Mouse (Mus musculus) R1 (cell line): ENCODE measurements around the gene Fgfr2.
A peak's percentile ranks its signal among the peaks of the same experiment; 100 is the strongest.

Experiments
- DNase-seq: peaks from one replicate; pipeline ENCODE4 v3.0.0-alpha.2; 2018; ENCODE audit warnings: low read depth, low spot score

The Fgfr2 gene

DNA sequence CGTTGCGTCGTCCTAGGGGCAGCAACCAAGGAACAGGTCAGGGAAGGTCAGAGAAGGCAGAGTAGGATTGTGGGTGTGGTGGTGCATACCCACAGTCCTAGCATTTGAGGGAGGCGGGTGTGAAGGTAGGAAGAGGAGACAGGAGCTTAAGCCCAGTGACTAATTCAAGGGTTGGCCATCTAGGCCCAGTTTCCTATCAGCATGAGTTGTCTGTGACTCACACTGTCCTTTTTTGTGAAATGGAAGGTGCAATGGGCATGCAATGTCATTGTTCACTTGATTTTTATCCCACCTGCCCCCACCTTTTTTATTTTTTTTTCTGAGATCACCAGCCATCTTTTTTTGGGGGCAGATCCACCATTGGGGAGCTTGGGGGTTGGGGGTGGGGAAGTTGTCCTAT, 2157.8 kb downstream of the Fgfr2 start:
- no peak for DNase-seq

DNA sequence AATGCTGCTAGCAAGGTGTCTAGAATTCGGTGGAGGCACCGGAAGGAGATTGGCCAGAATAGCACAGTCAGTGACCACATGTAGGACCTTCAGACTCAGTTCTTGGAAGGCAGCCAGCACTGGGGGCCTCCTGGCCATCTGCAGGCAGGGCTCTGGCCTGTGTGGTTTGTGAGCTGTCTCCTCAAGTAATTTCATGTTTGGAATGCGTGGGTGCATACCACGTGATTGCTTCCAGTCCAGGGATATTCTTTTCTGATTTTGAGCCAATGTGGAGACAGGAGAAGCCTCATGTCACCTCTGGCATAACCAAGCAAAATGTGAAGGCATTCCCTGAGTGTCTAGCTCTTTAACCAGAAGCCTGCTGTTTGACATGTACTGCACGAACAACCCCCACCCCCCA, 2158.5 kb downstream of the Fgfr2 start:
- no peak for DNase-seq

DNA sequence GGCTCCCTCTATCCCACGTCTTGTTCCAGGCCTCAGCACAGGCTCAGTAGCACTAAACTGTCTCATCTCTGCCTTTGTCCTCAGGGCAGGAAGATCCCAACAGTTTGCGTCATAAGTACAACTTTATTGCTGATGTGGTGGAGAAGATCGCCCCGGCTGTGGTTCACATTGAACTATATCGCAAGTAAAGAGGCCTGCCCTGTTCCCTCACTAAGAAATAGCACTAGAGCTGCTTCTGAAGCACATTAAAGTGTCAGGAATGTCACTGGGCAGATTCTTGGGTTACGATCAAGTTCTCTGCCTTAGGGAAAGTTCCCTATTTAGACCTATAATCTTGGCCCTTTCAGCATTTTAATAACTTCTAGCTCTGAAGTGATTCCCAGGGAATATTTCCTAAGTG, 2161.7 kb downstream of the Fgfr2 start:
- DNase-seq: no peak

DNA sequence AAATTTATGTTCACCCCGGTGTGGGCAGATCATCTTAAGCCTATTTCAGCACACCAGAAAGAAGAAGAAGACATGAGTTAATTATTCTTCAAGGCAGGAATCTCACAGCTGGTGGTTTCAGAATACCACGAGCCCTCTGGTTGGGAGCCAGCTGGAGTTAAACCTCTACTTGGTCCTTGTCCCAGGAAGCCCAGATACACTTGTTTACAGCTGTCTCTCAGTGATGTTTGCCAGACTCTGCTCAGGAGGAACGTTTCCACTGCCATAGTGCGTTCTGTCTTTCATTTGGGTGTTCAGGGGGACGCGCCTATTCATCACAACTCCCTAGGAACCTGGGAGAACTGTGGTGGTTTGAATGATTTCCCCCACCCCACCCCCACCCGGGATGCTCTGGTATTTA, 2163.3 kb downstream of the Fgfr2 start:
- DNase-seq: peak; percentile 40

DNA sequence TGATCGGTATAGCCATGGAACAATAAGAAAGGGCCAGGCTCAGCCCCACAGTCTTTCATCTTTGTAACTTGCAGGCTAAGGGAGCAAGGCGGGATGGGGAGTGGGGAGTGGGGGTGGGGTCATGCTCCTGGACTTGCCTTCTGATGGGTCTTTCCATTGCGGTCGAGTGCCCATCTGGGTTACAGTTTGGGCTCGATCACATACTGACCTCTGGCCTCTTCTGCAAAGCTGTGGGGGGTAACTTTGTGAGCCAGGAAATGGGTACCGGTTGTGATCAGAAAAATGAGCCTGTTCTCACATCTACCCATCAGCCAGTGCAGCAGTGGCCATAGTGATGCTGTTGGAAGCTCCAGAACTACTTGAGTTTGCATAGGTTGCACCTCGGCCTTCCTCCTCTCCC, 2164.6 kb downstream of the Fgfr2 start:
- no peak for DNase-seq

DNA sequence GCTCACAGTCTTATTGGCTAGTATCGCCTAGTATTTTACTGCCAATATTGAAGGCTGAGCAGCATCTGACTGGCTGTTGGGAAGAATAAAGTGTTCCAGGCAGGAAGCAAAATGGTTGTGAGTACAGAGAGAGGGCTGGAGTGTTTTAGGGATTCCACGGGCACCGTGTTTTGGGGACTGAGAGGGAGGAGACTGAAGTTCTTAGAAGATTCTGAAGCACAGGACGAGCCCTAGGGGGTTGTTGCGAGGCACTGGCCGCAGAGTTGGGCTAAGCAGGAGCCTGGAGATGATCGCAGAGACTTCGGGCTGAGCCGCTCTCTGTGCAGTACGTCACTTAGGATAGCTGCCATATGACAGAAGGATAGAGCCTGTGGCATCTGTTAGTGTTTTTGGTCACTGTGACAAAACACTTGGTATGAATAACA, 2169.0 kb downstream of the Fgfr2 start:
- no peak for DNase-seq

DNA sequence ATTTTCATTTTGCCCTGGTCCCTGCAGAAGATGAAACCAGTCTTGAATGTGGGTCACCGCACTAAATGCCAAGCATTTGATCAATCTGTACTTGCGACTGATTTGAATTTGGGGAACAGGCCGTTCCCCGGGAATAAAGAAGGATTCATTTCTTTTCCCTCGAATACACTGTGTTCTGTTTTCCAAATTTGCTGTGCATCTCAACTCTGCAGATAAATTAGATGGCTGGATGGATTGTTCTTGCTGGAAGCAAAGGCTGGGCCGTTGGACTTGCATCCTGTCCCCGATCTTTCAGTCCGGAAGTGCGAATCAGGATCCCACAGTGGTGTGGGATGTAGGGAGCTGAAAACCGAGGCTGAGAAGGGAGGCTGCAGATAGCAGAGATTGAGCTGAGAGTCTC, 2169.8 kb downstream of the Fgfr2 start:
- DNase-seq: no peak

DNA sequence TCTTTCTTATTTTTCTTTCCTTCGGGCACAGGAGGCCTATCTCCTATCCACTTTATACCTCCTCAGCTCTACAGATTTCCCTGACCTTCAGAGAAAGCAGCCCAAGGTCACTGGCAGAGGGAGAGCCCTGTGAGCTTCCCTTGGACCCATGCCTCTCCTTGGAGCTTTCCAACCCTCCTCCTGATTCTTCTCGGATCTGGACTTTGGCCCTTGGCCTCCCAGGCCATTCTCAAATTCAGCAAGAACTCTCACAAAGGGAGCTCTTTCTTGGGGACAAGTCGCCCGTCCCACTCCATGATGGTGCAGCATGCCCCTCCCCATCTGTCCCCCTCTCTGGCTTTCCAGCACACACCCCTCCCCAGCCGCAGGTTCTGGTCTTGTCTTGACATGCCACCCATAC, 2172.1 kb downstream of the Fgfr2 start:
- DNase-seq: no peak

DNA sequence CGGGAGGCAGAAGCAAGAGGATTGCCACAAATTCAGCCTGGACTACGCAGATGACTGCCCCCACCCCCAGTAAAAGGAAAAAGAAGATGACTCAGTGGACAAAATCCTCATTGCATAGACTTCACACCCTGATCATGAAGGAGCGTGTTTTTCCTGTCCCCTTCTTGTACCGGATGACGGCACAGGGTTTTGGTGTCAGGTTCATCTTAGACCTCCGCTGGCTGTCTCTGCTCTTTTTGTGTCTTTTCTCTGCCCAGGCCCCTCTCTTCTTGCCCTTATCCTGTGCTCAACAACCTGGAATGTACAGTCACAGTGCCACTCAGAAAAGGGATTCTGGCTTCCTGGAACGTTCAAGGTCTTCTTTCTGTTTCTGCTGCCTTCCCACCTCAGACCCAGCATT, 2172.7 kb downstream of the Fgfr2 start:
- peak; percentile 69 for DNase-seq

DNA sequence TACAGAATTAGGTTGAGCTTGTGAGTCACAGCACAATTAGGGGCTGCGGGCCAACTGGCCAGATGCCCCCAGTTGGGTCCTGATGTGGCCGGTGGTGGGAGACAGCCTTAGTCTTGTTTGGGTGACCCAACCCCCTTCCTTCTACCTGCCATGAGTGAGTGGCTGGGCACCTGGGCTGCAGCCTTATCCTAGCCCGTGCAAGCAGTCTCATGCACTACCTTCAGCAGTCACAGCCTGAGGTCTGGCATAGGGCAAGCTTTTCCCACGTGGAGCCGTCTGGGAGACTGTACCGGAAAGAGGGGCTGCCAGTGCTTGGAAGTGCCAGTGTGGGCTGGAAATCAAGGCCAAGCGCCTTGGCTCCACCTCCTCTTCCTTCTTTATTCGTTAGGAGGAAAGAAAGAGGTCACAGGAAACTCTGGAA, 2173.8 kb downstream of the Fgfr2 start:
- DNase-seq: peak; percentile 97

DNA sequence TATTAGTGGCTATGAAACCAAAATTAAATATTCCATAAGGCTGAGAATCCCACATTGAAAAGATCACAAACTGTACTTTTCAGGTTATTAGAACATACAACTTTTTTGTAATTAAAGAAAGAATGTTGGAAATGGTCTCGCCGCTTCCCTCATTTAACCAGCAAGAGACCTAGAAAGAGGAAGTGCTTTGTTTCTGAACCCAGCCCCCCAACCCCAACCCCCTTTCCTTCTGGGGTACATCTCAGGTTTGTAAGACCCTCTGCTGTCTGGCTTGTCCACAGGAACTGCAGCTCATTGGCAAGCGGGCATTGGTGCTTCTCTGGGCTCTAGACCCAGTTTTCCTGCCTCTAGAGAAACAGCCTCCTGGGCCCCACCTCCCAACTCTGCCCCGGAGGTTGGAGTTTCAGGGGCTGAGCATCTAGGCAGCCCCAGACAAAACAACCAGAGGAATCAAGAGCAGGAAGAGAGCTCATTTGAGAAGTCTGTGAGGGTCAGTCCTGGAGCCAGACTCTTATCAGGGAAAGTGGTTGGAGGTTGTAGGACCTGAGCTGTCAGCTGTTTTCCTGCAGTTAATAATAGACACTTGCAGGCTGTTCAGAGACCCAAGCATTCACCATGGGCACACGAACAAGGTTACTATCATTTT, 2174.5 kb downstream of the Fgfr2 start:
- DNase-seq: peak; percentile 61

DNA sequence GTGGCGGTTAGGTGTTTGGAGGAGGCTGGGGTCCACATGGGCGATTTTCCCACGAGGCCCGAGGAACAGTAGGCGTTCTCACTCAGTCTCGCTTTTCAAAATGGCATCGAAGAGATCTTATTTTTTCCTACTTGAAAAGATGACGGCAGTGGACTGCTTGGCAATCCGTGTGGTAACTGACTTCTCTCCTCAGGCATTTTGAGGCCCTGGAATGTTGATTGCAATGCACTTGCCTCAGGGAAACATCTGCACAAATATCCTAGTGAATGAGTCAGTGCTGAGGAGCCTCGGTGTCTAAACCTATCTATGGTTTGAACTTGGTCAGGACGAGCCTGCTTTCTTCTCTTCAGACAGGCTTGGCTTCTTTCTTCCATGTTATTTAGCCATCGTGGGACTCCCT, 2176.8 kb downstream of the Fgfr2 start:
- peak; percentile 80 for DNase-seq

DNA sequence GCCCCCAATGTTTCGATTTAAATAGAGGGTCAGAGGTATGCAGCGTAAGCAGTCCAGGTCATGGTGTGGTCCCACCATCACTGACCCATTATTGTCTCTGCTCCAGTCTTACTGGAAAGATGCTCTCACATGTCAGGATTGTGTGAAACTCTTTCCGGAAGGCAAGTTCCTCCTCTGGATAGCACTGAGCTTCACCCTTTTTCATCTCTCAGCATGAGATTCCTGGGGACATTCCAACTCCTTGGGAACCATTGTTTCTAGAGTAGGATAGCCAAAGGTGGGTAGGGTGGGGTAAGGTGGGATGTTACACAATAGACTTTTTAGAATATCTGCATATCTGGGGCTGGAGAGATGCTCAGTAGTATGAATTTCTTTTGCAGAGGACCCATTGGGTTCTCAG, 2177.4 kb downstream of the Fgfr2 start:
- peak; percentile 99 for DNase-seq

DNA sequence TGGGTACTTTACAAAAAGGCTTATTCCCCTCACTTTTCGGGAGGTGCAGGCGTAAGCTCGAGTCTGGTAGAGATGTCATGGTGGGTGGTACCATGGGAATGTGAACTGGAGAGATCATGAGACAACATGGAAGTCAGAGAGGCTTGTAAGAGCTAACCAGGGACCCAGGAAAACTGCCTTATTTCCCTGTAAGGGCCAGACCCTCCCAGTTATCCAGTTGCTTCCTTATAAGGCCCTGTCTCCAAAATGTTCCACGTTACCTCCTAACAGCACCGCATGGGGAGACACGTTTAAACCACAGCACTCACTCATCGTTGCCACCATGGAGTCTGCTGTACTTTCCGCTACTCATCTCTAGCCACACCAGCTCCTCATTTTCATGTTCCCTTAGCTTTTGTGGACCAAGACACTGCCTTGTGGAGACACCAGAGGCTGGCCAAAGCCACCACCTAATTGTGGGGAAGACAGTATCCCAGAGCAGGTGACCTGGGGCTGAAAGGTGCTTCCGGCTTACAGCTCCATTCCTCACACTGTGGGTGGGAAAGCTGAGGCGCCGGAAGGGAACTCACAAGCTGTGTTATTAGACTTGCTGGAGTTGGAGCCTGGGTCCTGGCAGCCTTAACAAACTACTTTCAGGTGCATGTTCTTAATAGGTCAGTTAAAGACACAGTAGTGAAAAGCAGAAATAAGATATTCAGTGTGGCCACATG, 2178.2 kb downstream of the Fgfr2 start:
- peak; percentile 87 for DNase-seq

DNA sequence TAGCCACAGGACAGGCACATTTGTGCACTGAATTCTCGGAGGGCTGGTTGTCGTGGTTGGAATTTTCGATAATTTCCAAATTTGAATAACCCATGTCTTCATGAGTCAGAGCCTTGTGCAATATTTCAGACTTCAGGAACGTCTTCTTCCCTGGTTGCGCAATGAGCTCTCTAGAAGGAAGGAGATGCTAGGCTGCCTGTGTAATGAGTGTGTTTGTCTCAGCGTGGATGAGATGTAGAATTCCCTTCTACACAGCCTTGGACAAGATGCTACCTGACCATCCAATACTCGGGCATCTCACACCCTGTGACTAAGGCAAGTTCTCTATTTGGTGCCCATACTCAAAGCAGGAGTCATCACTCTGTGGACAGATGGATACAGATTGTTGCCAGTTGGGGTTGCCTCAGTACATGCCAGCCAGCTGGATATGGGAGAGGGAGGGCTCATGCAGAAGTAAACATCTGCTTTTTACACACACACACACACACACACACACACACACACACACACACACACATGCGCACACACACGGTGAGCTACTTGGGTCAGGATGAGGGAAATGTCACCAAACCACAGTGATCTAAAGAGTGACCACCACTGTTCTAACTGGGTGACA, 2179.8 kb downstream of the Fgfr2 start:
- DNase-seq: no peak

DNA sequence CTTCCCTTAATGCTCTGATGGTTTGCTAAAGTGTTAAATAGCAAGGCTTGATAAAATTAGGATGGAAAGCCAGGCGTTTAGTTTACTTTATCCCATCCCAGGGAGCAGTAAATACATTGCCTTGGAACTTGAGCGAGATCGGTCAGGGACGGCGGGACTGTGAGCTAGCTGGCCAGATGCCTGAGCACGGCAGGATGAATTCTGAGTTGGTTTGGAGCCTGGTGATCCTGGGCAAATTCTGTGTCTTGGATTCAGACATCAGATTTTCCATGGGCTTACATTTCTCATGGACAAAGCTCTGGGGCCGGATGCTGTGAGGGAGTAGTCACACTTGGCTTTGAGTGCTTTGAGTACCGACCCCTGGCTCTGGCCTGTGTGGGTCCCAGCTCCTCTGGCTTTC, 2182.4 kb downstream of the Fgfr2 start:
- DNase-seq: no peak

DNA sequence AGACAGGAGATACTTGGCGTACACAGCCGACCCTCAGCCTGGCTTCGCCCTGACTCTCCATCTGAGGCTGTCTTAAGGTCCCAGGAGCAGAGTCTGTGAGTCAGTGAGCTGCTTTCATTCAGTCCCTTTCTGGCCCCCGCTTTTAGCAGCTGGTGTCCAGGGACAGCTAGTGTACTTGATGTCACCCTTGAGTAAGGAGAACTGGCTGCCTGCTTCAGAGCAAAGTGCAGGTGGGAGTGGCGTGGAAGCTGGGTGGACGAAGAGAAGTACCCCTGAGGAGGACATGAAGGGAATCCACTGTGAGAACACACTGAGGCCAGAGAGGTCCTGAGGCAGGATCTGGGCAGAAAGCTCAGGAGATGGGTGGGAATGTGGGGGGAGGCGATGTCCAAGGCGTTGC, 2184.3 kb downstream of the Fgfr2 start:
- DNase-seq: no peak

DNA sequence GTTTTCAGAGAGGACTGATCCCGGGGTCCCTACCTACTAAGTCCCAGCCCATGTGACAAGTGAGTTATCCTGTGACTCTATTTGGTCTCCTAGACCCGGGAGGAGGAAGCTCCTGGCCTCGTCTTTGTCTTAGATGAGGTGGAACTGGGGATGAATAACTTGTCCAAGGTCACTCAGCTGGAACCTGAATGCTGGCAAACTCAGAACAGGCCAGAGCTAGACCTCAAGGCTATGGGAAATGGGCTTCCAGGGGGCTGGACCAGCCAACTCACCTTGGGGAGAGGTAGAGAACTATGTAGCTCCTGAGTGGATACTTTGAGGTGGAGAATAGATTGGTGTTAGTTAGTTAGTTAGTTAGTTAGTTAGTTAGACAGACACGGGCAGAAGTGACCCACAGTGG, 2185.1 kb downstream of the Fgfr2 start:
- DNase-seq: peak; percentile 63

DNA sequence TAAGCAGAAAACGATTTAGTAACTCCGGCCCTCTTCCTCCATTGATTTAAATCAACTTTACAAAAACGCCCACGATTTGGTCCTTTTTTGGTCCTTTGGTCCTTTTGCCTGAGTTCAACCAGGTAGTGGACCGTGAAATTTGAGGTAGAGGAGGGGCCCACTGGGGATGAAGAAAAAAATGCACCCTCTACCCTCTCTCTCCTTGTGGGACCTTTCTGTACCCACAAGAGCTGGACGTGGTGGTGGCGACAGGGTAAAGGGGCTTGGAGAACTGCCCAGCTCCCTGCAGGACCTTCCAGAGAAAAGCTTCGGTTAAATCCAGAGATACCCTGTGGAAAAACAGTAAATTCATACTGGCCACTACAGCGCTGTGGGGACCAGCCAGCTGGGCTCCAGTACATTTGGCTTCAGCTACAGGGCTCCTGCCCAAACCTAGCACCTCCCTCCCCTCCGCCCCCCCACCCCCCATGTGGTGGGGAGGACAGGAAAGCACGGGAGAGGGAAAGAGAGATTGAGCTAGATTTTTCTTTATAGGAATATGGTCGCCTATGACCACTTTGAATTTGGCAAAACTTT, 2185.8 kb downstream of the Fgfr2 start:
- no peak for DNase-seq

DNA sequence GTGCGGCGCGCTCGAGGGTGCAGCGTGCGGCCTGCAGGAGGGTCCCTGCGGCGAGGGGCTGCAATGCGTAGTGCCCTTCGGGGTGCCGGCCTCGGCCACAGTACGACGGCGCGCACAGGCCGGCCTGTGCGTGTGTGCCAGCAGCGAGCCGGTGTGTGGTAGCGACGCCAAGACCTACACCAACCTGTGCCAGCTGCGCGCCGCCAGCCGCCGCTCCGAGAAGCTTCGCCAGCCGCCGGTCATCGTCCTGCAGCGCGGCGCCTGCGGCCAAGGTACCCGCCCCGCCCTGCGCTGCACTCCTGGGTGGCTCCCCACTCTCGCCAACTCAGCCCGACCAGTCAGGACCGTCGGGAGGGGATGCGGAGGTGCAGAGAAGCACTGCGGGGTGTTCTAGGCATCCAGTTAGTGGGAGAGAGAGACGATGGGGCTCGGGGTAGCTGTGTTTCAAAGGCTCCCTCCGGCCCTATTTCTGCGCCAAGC, 2186.6 kb downstream of the Fgfr2 start:
- peak; percentile 49 for DNase-seq

DNA sequence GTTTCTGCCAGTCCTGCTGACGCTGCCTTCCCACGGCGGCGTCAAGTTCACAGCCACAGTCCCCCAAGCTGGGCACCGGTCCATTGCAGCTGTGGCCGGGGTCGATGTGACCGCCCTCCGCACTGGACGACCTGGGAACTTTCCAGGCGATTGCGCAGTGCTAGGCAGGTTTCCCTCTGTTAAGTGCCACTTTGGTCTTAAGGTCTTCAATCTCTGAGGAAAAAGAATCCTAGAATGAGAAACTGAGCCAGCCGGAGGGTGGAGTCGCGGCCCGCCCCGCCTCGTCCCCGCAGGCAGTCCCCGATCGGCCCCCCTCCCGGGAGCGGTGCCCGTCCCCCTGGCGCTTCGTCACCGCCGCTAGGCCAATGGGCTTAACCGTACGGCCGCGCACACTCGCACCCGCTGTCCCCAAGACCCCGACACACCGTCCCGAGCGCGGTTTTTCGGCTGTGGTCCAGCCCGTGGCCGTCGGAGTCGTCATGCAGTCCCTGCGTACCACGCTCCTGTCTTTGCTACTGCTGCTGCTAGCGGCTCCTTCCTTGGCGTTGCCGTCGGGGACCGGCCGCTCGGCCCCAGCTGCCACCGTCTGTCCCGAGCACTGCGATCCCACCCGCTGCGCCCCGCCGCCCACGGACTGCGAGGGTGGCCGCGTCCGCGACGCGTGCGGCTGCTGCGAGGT, 2187.2 kb downstream of the Fgfr2 start, which contains the start of gene Htra1:
Htra1 (plus strand) TSS at position 319 of the 679 bp plus-strand sequence.
- DNase-seq: peak; percentile 79

DNA sequence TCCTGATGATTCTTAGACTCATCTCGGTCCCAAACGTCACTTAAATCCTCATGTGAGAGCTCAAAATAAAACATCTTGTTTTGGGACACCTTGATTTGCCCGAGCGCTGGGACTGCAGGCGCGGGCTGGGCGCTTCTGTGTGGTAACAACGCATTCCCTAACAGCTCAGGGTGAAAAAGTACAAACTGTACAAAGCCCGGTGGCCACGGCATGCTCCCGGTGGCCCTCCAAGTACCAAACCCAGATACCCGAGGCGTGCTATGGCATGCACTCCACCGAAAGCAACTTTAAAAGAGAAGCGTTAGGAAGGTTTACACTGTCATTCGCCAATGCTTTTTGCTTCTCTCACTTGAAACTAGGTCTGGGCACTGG, 2187.7 kb downstream of the Fgfr2 start:
- no peak for DNase-seq
